Mouse (Mus musculus) liver, embryonic 16.5 days (tissue): ENCODE results near the gene LTO1. TPM values are rescaled to one million over a fixed set of nuclear protein-coding genes. Genes with fewer than 3 reads are reported as not detected.

Source experiments
- ATAC-seq: fragments of 200-750 bp; cut with Nextera tagmentation; 2 replicates; pipeline ENCODE4 v1.8.0; 2017; ENCODE audit warnings: low read depth, mild to moderate bottlenecking, moderate number of reproducible peaks, moderate library complexity
- H3K27ac ChIP-seq: fragments of 300-500 bp; sonication (generic); 2 replicates; pipeline ENCODE4 v1.5.1; 2014; ENCODE audit warnings: mild to moderate bottlenecking, low read length
- H3K27me3 ChIP-seq: fragments of 300-500 bp; sonication (generic); 2 replicates; pipeline ENCODE4 v1.6.1; 2014; ENCODE audit warnings: low read depth, low read length, mixed read lengths; ENCODE audit not compliant: control insufficient read depth, insufficient read depth
- H3K36me3 ChIP-seq: fragments of 300-500 bp; sonication (generic); 2 replicates; pipeline ENCODE4 v1.6.1; 2014; ENCODE audit warnings: mild to moderate bottlenecking; ENCODE audit not compliant: control insufficient read depth, insufficient read depth
- H3K4me1 ChIP-seq: fragments of 300-500 bp; sonication (generic); 2 replicates; pipeline ENCODE4 v1.6.1; 2014; ENCODE audit warnings: low read depth, low read length, mixed read lengths; ENCODE audit not compliant: control insufficient read depth
- H3K4me2 ChIP-seq: fragments of 300-500 bp; sonication (generic); 2 replicates; pipeline ENCODE4 v1.6.1; 2014; ENCODE audit warnings: low read depth, low read length, mixed read lengths
- H3K4me3 ChIP-seq: fragments of 300-500 bp; sonication (generic); 2 replicates; pipeline ENCODE4 v1.5.1; 2014; ENCODE audit warnings: low read depth, mild to moderate bottlenecking, low read length
- H3K9ac ChIP-seq: fragments of 300-500 bp; sonication (generic); 2 replicates; pipeline ENCODE4 v1.6.1; 2014; ENCODE audit warnings: low read depth, low read length
- H3K9me3 ChIP-seq: fragments of 300-500 bp; sonication (generic); replicated peaks from 2 replicates; pipeline ENCODE4 v1.6.1; 2016; ENCODE audit warnings: low read length; ENCODE audit not compliant: control insufficient read depth
- WGBS: fragments of 180-500 bp; shearing (Covaris S2); extraction: QIAGEN DNeasy Blood & Tissue Kit; methylation state at CpG from one replicate; pipeline ENCODE4 v1.1.7; 2014; ENCODE audit not compliant: insufficient replicate concordance; 5-methylcytosine and 5-hydroxymethylcytosine counted together
- polyA plus RNA-seq: library from polyadenylated mRNA; unstranded; fragments of >200 nt; fragmentation: Nextera tagmentation; extraction: Ambion mirVana; gene quantifications from 2 replicates; pipeline ENCODE4 v1.2.1, GENCODE M21; 2015

The LTO1 gene
- polyA plus RNA-seq, 1 experiment from 2014 or later, result 8.8 TPM

- Histone ChIP-seq H3K4me1 (no peaks in the 10 kb centered on the region), H3K9ac (no peak overlapping the region), H3K27ac (no peak overlapping the region), H3K27me3 (no peaks in the 10 kb centered on the region), H3K4me2 (no peak overlapping the region), H3K9me3 (no peaks in the 10 kb centered on the region), H3K4me3 (no peak overlapping the region), H3K36me3 (no peaks in the 10 kb centered on the region)
- WGBS, result 51% methylated on average over 5 of the region's 5 CpGs
- no peak for ATAC-seq
Observed at GRCm38 (mm10) chr7:144965893-144966292, 51.0 kb downstream of the LTO1 start.

- no peaks in the 10 kb centered on the region for H3K36me3 ChIP-seq
- WGBS, result 49% methylated on average over 8 of the region's 8 CpGs
Observed at GRCm38 (mm10) chr7:144970997-144971768, 56.3 kb downstream of the LTO1 start.

GRCm38 (mm10) chr7:144971769-144972168 is 56.9 kb downstream of the LTO1 start:
- ATAC-seq, result no peak
- Histone ChIP-seq H3K4me3 (no peak overlapping the region), H3K4me1 (no peaks in the 10 kb centered on the region), H3K9ac (no peak overlapping the region), H3K4me2 (no peak overlapping the region), H3K9me3 (no peaks in the 10 kb centered on the region), H3K36me3 (no peaks in the 10 kb centered on the region), H3K27me3 (no peaks in the 10 kb centered on the region), H3K27ac (no peak overlapping the region)
- WGBS, result 40% methylated on average over 2 of the region's 2 CpGs

More at GRCm38 (mm10) chr7:144970997-144971768, 56.3 kb downstream of the LTO1 start:
- ATAC-seq, result no peak
- H3K27me3 ChIP-seq, result no peaks in the 10 kb centered on the region
- H3K4me3 ChIP-seq, result no peak overlapping the region
- no peaks in the 10 kb centered on the region for H3K9me3 ChIP-seq
- no peak overlapping the region for H3K9ac ChIP-seq
- H3K4me2 ChIP-seq, result no peak overlapping the region
- H3K4me1 ChIP-seq, result no peaks in the 10 kb centered on the region
- no peak overlapping the region for H3K27ac ChIP-seq

- Histone ChIP-seq H3K4me1 (no peaks in the 10 kb centered on the region), H3K27me3 (no peaks in the 10 kb centered on the region), H3K36me3 (no peaks in the 10 kb centered on the region), H3K4me2 (no peak overlapping the region), H3K9ac (no peak overlapping the region), H3K9me3 (no peaks in the 10 kb centered on the region), H3K27ac (no peak overlapping the region), H3K4me3 (no peak overlapping the region)
- ATAC-seq, result no peak
- 53% methylated on average over 8 of the region's 8 CpGs for WGBS
Observed at GRCm38 (mm10) chr7:144973461-144973860, 58.6 kb downstream of the LTO1 start.

- H3K27ac ChIP-seq, result no peak overlapping the region
- no peak for ATAC-seq
- no peaks in the 10 kb centered on the region for H3K4me1 ChIP-seq
- no peak overlapping the region for H3K4me3 ChIP-seq
- no peaks in the 10 kb centered on the region for H3K27me3 ChIP-seq
- H3K9me3 ChIP-seq, result no peaks in the 10 kb centered on the region
- WGBS, result 58% methylated on average over 2 of the region's 2 CpGs
- no peak overlapping the region for H3K9ac ChIP-seq
- no peak overlapping the region for H3K4me2 ChIP-seq
- H3K36me3 ChIP-seq, result no peaks in the 10 kb centered on the region
Observed at GRCm38 (mm10) chr7:144977121-144977520, 62.2 kb downstream of the LTO1 start.

GRCm38 (mm10) chr7:144979814-144980213 is 64.9 kb downstream of the LTO1 start:
- Histone ChIP-seq H3K4me2 (no peak overlapping the region), H3K36me3 (no peaks in the 10 kb centered on the region), H3K9me3 (no peaks in the 10 kb centered on the region), H3K27me3 (no peaks in the 10 kb centered on the region), H3K4me3 (no peak overlapping the region), H3K4me1 (no peaks in the 10 kb centered on the region), H3K9ac (no peak overlapping the region), H3K27ac (no peak overlapping the region)
- 42% methylated on average over 5 of the region's 5 CpGs for WGBS
- no peak for ATAC-seq

Other genes starting within 250 kb of the LTO1 start
- 1.3 TPM in 2 replicates for gene Ano1, start 163.1 kb upstream of the LTO1 start, polyA plus RNA-seq
- gene Fgf3, start 77.0 kb upstream of the LTO1 start, polyA plus RNA-seq, result 0.05 and 0.11 TPM in 2 replicates
- not detected in 2 replicates for gene Fgf4, start 67.7 kb upstream of the LTO1 start, polyA plus RNA-seq
- not detected in 2 replicates for gene Fgf15, start 18.6 kb upstream of the LTO1 start, polyA plus RNA-seq
- gene Ccnd1, start 24.8 kb downstream of the LTO1 start, polyA plus RNA-seq, result 20.5 and 20.9 TPM in 2 replicates